Comparison of ENCODE assay signal across 8 mouse cellular contexts in the genomic region with DNA sequence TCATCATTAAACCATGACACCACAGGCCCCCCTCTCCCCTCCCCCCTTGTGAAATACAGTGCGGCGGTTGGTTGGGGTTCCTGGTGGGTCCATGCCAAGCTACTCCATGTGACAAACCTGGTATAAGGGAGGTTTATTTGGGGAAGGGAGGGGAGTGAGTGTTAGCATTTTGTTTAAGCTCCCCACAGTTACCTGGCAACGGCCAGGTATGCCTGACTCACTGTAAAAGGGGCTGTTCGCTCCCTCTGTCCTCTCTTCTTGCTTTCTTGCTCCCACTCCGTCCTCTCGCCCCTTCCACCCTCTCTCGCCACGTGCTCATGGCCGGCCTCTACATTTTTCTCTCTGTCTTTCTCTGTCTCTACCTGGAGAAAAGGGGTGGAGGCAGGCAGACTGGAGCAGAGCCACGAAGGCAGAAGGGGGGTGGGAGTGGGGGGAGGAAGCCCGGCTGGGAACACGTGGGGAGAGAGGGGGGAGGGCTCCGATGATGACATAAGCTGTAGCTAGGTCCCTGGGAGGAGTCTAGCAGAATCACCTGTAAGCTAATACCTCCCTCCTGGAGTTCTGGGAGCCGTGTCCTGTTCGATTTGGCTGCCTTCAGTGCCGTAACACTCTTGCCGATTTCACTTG.
DNase-seq lines count a peak whose midpoint lies in the region; ATAC-seq and TF ChIP-seq lines count a peak whose summit lies in the region.

No protein-coding gene starts in this region.

- 0 out of 2 replicates have a peak overlapping the region, but pooled peaks have one; percentile 6 for H3K4me3 ChIP-seq in embryonic facial prominence, embryonic 12.5 days
- H3K4me3 ChIP-seq in left cerebral cortex, adult 2 months, result no peak overlapping the region

- no peaks in the 10 kb centered on the region for H3K36me3 ChIP-seq in embryonic facial prominence, embryonic 12.5 days

- H3K9me3 ChIP-seq in embryonic facial prominence, embryonic 12.5 days, result no peaks in the 10 kb centered on the region

- H3K27me3 ChIP-seq in embryonic facial prominence, embryonic 12.5 days, result 0 out of 2 replicates have a peak, but pooled peaks cover 3% of the 10 kb centered on the region

- intact Hi-C loops in left cerebral cortex, adult 2 months (cut with DNase I), result no loop called here

- no peak overlapping the region for H3K9ac ChIP-seq in embryonic facial prominence, embryonic 12.5 days

- peak; percentile 73 for DNase-seq in R1 (ENCODE audit: low read depth, low spot score)
- peak; percentile 10 to 14 for DNase-seq in kidney, adult 8-10 months
- peak; percentile 32 for DNase-seq in lung, postnatal 10 days
- no peak for DNase-seq in spleen, adult 18-20 months
- DNase-seq in frontal cortex, adult 2 months (ENCODE audit: extremely low spot score in 1 of 2, low spot score in 1 of 2), result no peak
- no peak for DNase-seq in urinary bladder, adult 2 months (ENCODE audit: low spot score)
- DNase-seq in left cerebral cortex, adult 2 months (ENCODE audit: extremely low spot score in 1 of 2, low spot score in 2 of 2), result no peak

- WGBS in embryonic facial prominence, embryonic 12.5 days, result 23% methylated on average over 17 of the region's 17 CpGs

- no peaks in the 10 kb centered on the region; the same call in 1 of the 2 replicates for H3K4me1 ChIP-seq in embryonic facial prominence, embryonic 12.5 days

- no peak for ATAC-seq in embryonic facial prominence, embryonic 12.5 days (ENCODE audit: insufficient number of reproducible peaks, insufficient read depth, low FRiP score, low TSS enrichment)

- no peak for TF ChIP-seq CTCF in left cerebral cortex, adult 2 months (IDR thresholded peaks at IDR 0.05)

- H3K27ac ChIP-seq in embryonic facial prominence, embryonic 12.5 days, result no peak overlapping the region
- H3K27ac ChIP-seq in left cerebral cortex, adult 2 months, result no peak overlapping the region

- peak overlapping the region; percentile 38 for H3K4me2 ChIP-seq in embryonic facial prominence, embryonic 12.5 days (replicated peaks)

Comparison
In these comparisons a context has a peak if more than half of its experiments do, and no peak if none do; other contexts are left out.
1. DNase-seq: peak in R1 (single experiment), kidney, adult 8-10 months (2 of 2) and lung, postnatal 10 days (single experiment); none in spleen, adult 18-20 months (0 of 2), frontal cortex, adult 2 months (0 of 2), urinary bladder, adult 2 months (single experiment) and left cerebral cortex, adult 2 months (0 of 2).